Mouse (Mus musculus) hindbrain, embryonic 12.5 days (tissue): ENCODE measurements around the gene Fam111a. TPM values are rescaled to one million over a fixed set of nuclear protein-coding genes. Genes with fewer than 3 reads are reported as not detected.

ENCODE experiments used
- ATAC-seq: fragments of 200-750 bp; cut with Nextera tagmentation; 2 replicates; pipeline ENCODE4 v1.8.0; 2017; ENCODE audit warnings: moderate TSS enrichment; ENCODE audit not compliant: low FRiP score
- H3K27ac ChIP-seq: fragments of 300-500 bp; sonication (generic); 2 replicates; pipeline ENCODE4 v1.5.1; 2016; ENCODE audit warnings: mild to moderate bottlenecking
- H3K27me3 ChIP-seq: fragments of 300-500 bp; sonication (generic); 2 replicates; pipeline ENCODE4 v1.6.1; 2016; ENCODE audit warnings: mild to moderate bottlenecking
- H3K36me3 ChIP-seq: fragments of 300-500 bp; sonication (generic); 2 replicates; pipeline ENCODE4 v1.6.1; 2016; ENCODE audit warnings: mild to moderate bottlenecking
- H3K4me1 ChIP-seq: fragments of 300-500 bp; sonication (generic); 2 replicates; pipeline ENCODE4 v1.6.1; 2016
- H3K4me2 ChIP-seq: fragments of 300-500 bp; sonication (generic); replicated peaks from 2 replicates; pipeline ENCODE4 v1.6.1; 2016; ENCODE audit warnings: mild to moderate bottlenecking
- H3K4me3 ChIP-seq: fragments of 300-500 bp; sonication (generic); 2 replicates; pipeline ENCODE4 v1.5.1; 2016; ENCODE audit warnings: mild to moderate bottlenecking
- H3K9ac ChIP-seq: fragments of 300-500 bp; sonication (generic); 2 replicates; pipeline ENCODE4 v1.6.1; 2016; ENCODE audit warnings: mild to moderate bottlenecking, moderate library complexity
- H3K9me3 ChIP-seq: fragments of 300-500 bp; sonication (generic); replicated peaks from 2 replicates; pipeline ENCODE4 v1.6.1; 2016; ENCODE audit warnings: mild to moderate bottlenecking
- WGBS: fragments of 180-500 bp; shearing (Covaris S2); methylation state at CpG from one replicate; pipeline ENCODE4 v1.1.7; 2016; 5-methylcytosine and 5-hydroxymethylcytosine counted together
- polyA plus RNA-seq: library from polyadenylated mRNA; unstranded; fragments of >200 nt; fragmentation: Nextera tagmentation; extraction: Ambion mirVana; gene quantifications from 2 replicates; pipeline ENCODE4 v1.2.1, GENCODE M21; 2016

The Fam111a gene
- polyA plus RNA-seq, 1 experiment from 2014 or later, result 15.6 TPM

DNA sequence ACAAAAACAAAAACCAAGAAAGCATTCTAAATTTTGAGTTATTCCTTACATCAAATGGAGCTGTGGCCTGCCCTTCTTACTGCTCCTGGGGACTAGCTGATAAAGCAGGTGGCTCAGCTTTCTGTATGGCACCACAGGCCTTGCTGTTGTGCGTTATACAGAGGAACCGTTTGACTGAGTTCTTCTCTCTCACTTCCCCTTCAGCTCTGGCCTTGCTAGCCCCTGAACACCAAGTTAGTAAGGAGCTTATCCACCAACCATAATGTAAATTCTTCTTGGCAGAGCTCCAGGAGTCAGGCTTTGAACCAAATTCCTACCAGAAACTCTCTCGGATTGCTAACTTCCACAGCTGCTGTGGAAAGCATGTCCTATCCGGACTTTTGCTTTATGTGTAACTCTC, 21.5 kb downstream of the Fam111a start:
- H3K36me3 ChIP-seq, result no peaks in the 10 kb centered on the region
- no peak for ATAC-seq
- H3K4me3 ChIP-seq, result no peak overlapping the region
- H3K4me2 ChIP-seq, result no peak overlapping the region
- H3K9ac ChIP-seq, result no peak overlapping the region
- H3K4me1 ChIP-seq, result no peaks in the 10 kb centered on the region
- no peaks in the 10 kb centered on the region for H3K27me3 ChIP-seq
- no peaks in the 10 kb centered on the region for H3K9me3 ChIP-seq
- WGBS, result 76% methylated on average over 4 of the region's 4 CpGs
- no peak overlapping the region for H3K27ac ChIP-seq

DNA sequence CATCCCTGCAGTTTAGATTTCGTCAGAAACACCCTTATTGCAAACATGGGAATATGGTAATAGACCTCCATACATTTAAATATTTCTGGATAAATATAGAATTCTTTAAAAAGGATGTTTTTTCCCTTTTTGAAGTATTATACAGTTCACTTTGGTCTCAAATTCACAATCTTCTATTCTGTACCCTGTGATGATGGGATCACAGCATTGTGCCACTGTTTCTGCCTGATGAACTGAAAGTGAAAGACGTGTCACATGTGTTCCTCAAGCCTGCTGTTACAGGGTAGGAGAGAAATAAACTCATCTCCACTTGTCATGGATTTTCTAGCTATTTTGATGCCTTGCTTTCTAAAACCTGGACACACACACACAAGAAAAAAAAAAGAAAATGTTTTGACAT, 25.3 kb downstream of the Fam111a start:
- 69% methylated on average over 2 of the region's 2 CpGs for WGBS
- H3K4me1 ChIP-seq, result peaks cover 10% of the 10 kb centered on the region
- H3K27ac ChIP-seq, result no peak overlapping the region
- H3K4me3 ChIP-seq, result no peak overlapping the region
- no peak overlapping the region for H3K9ac ChIP-seq
- no peaks in the 10 kb centered on the region for H3K27me3 ChIP-seq
- H3K4me2 ChIP-seq, result no peak overlapping the region
- H3K9me3 ChIP-seq, result no peaks in the 10 kb centered on the region
- no peaks in the 10 kb centered on the region for H3K36me3 ChIP-seq
- ATAC-seq, result no peak

DNA sequence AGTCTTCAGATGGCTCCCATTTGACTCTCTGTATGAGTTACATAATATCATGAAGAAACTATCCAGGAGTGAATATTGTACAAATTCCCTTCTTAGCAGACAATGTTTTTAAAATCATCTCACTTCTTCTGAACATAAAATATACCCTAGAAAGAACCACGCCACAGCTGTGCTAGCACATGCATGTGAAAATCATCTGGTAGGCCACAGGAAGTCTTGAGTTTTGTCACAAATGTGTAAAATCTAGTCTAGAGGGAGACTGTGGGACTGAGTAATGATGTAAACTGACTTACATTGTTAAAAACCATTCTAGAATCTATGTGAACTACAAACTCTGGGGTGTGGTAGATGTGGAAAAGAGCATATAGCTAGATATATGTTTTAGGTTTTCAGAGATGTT, 26.1 kb downstream of the Fam111a start:
- no peak for ATAC-seq

DNA sequence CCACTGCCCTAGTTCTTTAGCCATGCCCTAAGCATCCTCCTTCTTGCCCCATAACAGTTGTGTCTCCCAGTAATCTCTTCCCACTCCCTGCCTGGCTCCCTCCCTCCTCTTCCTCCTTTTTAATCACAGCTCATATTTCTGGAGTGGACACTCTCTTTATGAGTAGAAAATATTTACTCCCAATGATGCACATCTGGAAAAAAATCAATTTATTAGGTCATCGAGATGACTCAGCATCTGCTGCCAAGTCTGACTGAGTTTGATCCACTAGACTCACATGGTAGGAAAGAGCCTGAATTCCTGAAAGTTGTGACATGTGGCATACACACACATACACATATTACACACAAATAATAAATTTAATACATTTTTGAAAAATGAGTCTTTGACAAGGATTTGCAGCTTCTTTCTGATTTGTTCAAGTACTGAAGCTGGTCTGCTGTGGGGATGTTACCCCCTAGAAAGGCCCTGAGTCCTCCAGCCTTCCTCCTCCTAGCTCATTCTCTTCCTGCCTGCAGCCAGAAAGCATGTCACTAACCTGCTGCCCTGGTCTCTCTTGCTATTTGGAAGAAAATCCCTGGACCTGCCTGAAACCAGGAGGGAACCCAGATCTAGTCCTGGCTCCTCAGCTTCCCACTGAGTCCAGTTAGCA, 27.2 kb downstream of the Fam111a start:
- no peaks in the 10 kb centered on the region for H3K9me3 ChIP-seq
- ATAC-seq, result peak; percentile 32
- no peak overlapping the region for H3K9ac ChIP-seq
- H3K27me3 ChIP-seq, result no peaks in the 10 kb centered on the region
- 90% methylated on average over 1 of the region's 1 CpGs for WGBS
- H3K4me2 ChIP-seq, result peak overlapping the region; percentile 55
- no peak overlapping the region for H3K27ac ChIP-seq
- H3K4me3 ChIP-seq, result peak overlapping the region; percentile 31
- H3K36me3 ChIP-seq, result no peaks in the 10 kb centered on the region
- peaks cover 10% of the 10 kb centered on the region for H3K4me1 ChIP-seq

More for the DNA sequence above, 26.1 kb downstream of the Fam111a start:
- peaks cover 10% of the 10 kb centered on the region for H3K4me1 ChIP-seq
- H3K36me3 ChIP-seq, result no peaks in the 10 kb centered on the region
- H3K4me2 ChIP-seq, result no peak overlapping the region
- WGBS, result 83% methylated on average over 1 of the region's 1 CpGs
- no peak overlapping the region for H3K9ac ChIP-seq
- H3K27me3 ChIP-seq, result no peaks in the 10 kb centered on the region
- no peak overlapping the region for H3K4me3 ChIP-seq
- H3K9me3 ChIP-seq, result no peaks in the 10 kb centered on the region
- no peak overlapping the region for H3K27ac ChIP-seq

DNA sequence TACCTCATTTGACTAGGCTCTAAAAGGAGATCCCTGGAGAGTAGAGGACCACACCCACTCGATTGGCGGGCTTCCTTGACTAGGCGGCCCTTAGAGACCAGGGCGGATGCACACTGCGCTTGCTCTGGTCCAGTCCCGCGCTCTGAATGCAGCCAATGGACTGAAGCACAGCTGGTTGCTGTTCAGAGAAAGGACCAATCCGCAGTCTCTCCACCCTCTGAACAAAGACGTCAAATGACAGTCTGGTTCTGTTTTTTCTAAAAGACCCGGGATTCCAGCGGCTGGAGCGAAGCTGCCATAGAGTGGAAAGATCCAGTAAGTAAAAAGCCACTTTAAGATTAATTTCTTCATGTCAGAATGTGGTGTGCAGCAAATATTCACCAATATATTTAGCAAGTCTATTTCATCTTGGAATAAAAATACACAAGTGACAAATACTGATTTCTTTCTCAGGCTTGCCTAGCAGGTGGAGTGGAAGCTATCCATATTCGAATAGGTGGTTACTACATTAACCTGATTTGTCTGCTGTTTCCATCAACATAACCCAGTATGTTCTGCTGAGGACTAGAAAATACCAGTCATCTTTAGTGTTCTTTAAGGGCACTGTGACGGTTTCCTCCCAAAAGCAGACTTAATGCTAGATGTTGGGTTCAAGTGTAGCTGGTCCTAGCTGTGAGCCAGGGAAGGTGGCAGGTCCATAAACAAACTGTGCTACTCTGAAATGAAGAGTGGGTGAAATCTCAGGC, 27.9 kb downstream of the Fam111a start:
- peak; percentile 100 for ATAC-seq
- peaks cover 10% of the 10 kb centered on the region for H3K4me1 ChIP-seq
- H3K9ac ChIP-seq, result peak overlapping the region; percentile 49; the same call in 1 of the 2 replicates
- no peaks in the 10 kb centered on the region for H3K9me3 ChIP-seq
- H3K4me2 ChIP-seq, result peak overlapping the region; percentile 55
- H3K27me3 ChIP-seq, result no peaks in the 10 kb centered on the region
- no peaks in the 10 kb centered on the region for H3K36me3 ChIP-seq
- H3K4me3 ChIP-seq, result peak overlapping the region; percentile 31
- H3K27ac ChIP-seq, result no peak overlapping the region
- 6% methylated on average over 14 of the region's 14 CpGs for WGBS

DNA sequence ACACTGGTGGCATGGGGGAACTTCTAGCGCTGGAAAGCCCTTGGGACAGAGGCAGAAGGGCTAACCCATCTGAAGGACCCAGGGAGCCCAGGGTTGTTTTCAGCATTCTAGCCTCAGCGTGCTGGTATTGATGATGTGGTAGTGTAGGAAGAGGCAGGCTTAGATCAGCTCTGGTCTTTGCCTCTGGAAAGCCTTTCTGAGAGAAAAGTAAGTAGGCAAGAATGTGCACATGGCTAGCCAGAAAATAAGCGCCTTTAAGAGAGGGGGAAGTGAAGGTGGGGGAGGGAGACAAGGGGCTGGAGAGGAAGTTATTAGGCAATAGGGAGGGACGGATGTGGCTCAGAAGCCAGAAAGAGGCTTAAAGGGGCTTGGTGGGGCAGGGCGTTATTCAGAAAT, 28.5 kb downstream of the Fam111a start:
- no peak for ATAC-seq
- WGBS, result 22% methylated on average over 5 of the region's 5 CpGs
- Histone ChIP-seq H3K27ac (no peak overlapping the region), H3K4me3 (peak overlapping the region; percentile 31), H3K36me3 (no peaks in the 10 kb centered on the region), H3K4me2 (peak overlapping the region; percentile 55), H3K9ac (peak overlapping the region; percentile 49; the same call in 1 of the 2 replicates), H3K4me1 (peaks cover 10% of the 10 kb centered on the region), H3K9me3 (no peaks in the 10 kb centered on the region), H3K27me3 (no peaks in the 10 kb centered on the region)

DNA sequence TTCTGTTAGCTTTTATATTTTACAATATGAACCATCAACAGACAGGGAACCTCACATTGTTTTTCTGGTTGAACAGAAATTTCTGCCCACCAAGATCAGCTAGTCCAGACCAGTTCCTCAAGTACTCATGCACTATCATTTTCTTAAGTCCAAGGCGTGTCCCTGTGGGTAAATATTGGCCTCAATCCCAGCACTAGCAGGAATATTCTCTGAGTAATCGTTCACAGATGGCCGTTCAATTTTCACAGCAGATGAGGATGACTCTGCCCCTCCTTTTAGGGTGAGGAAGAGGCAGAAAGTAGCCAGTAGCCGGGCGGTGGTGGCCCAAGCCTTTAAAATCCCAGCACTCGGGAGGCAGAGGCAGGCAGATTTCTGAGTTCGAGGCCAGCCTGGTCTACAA, 29.6 kb downstream of the Fam111a start:
- WGBS, result 92% methylated on average over 7 of the region's 7 CpGs
- ATAC-seq, result no peak
- H3K4me2 ChIP-seq, result no peak overlapping the region

DNA sequence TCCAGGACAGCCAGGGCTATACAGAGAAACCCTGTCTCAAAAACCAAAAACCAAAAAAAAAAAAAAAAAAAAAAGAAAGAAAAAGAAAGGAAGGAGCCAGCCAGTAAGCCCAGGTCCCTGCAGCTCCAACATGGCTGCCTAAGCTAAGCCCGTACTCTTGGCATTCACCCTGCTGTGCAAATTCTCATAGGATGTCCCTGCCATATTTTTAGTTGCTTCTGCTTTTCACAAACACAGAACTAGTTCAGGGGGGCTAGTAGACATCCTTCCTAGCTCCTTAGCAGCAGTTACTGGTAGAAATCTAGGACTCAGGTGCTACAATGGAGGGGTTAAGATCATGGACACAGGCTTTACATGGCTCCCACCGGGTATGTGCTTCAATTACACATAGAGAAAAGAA, 30.0 kb downstream of the Fam111a start:
- Histone ChIP-seq H3K27ac (no peak overlapping the region), H3K4me2 (no peak overlapping the region), H3K36me3 (no peaks in the 10 kb centered on the region), H3K4me1 (peaks cover 10% of the 10 kb centered on the region), H3K4me3 (no peak overlapping the region), H3K9me3 (no peaks in the 10 kb centered on the region), H3K9ac (no peak overlapping the region), H3K27me3 (no peaks in the 10 kb centered on the region)
- WGBS, result 80% methylated on average over 2 of the region's 2 CpGs
- ATAC-seq, result no peak

More for the DNA sequence above, 29.6 kb downstream of the Fam111a start:
- H3K4me3 ChIP-seq, result no peak overlapping the region
- no peaks in the 10 kb centered on the region for H3K9me3 ChIP-seq
- H3K4me1 ChIP-seq, result peaks cover 10% of the 10 kb centered on the region
- H3K27me3 ChIP-seq, result no peaks in the 10 kb centered on the region
- no peak overlapping the region for H3K27ac ChIP-seq
- no peaks in the 10 kb centered on the region for H3K36me3 ChIP-seq
- H3K9ac ChIP-seq, result no peak overlapping the region

DNA sequence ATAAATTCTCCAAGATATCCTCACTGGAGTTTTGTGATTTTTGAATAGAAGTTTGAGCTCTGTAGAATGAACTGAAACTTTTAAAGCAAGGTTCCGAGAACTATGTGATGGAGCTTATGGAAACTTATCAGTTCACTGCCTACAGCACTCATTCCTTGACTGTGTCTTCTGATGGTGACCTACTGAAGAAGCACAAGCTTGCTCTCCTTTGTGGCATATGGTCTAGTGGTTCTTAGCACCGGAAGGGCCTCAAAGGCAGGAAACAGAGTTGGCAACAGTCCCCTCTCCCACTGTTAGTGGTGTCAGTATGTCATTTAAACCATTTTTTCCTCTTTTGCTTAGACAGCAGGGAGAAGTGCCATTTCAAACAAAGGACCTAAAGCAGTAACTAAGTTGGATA, 31.1 kb downstream of the Fam111a start:
- H3K4me1 ChIP-seq, result peaks cover 10% of the 10 kb centered on the region
- H3K4me3 ChIP-seq, result no peak overlapping the region
- no peaks in the 10 kb centered on the region for H3K27me3 ChIP-seq
- ATAC-seq, result no peak
- no peaks in the 10 kb centered on the region for H3K36me3 ChIP-seq
- H3K4me2 ChIP-seq, result no peak overlapping the region
- no peak overlapping the region for H3K9ac ChIP-seq
- no peaks in the 10 kb centered on the region for H3K9me3 ChIP-seq
- 89% methylated on average over 2 of the region's 2 CpGs for WGBS
- H3K27ac ChIP-seq, result no peak overlapping the region

DNA sequence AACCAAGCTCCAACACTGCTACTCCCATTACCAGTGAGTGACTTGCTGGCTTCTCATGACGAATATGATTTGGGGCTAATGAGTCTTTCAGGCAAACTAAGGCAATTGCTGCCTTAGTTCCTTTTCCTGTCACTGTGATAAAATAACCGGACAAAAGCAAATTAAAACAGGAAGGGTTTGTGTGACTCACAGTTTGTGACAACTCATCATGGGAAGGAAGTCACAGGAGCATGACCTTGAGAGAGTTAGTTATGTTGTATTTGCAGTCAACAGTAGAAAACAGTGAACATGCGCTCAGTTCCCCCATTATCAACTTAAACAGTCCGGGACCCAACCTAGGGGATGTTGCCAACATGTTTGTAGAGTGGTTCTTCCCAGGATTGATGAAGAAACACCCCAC, 39.8 kb downstream of the Fam111a start:
- Histone ChIP-seq H3K27ac (no peak overlapping the region), H3K4me1 (no peaks in the 10 kb centered on the region), H3K9ac (no peak overlapping the region), H3K4me3 (no peak overlapping the region), H3K36me3 (no peaks in the 10 kb centered on the region), H3K9me3 (no peaks in the 10 kb centered on the region), H3K4me2 (no peak overlapping the region), H3K27me3 (no peaks in the 10 kb centered on the region)
- 88% methylated on average over 4 of the region's 4 CpGs for WGBS
- no peak for ATAC-seq

DNA sequence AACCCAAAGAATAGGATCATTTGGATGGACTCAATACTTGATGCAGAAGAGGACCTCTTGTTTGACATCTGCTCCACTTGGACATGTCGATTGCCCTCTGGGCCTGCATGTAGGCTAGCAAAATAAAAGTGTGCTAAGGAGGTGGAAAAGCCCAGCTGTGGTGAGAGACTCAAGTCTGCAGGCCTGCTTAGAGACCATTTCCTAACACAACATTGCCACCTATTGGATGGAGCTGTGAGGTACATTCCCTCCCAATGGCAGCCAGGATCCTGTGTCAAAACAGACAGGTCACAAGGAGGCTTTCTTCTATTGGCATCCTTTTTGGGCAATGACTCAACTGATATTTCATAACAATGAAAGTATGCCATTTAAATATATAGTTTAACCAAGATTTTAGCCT, 46.4 kb downstream of the Fam111a start:
- Histone ChIP-seq H3K9me3 (no peaks in the 10 kb centered on the region), H3K36me3 (no peaks in the 10 kb centered on the region), H3K4me1 (peaks cover 4% of the 10 kb centered on the region; the same call in 1 of the 2 replicates), H3K9ac (no peak overlapping the region), H3K27ac (no peak overlapping the region), H3K4me3 (no peak overlapping the region), H3K27me3 (peaks cover 9% of the 10 kb centered on the region), H3K4me2 (no peak overlapping the region)
- peak; percentile 63 for ATAC-seq
- 10% methylated on average over 1 of the region's 1 CpGs for WGBS

DNA sequence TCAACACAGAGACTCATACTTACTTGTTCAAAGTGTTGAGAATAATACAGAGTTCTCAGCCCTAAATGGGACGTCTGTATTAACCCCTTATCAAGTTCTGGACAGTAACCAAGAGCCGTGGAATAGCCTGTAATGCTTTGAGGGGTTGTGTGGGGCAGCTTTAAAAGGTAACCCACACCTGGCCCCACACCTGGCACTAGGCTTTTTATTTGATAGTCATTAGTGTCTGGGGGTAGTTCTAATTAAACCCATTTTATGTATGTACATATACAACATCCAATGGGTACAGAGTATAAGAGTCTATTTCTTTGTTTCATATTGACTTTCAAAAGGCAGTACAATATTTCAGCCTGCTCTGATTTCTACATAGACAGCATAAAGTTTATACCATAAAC, 49.6 kb downstream of the Fam111a start:
- no peak for ATAC-seq
- H3K9ac ChIP-seq, result peak overlapping the region; percentile 72; the same call in 1 of the 2 replicates
- peak overlapping the region; percentile 98 for H3K4me2 ChIP-seq
- no peaks in the 10 kb centered on the region for H3K36me3 ChIP-seq
- H3K4me1 ChIP-seq, result peaks cover 4% of the 10 kb centered on the region; the same call in 1 of the 2 replicates
- no peak overlapping the region for H3K27ac ChIP-seq
- H3K27me3 ChIP-seq, result peaks cover 16% of the 10 kb centered on the region
- WGBS, result 58% methylated on average over 2 of the region's 2 CpGs
- no peaks in the 10 kb centered on the region for H3K9me3 ChIP-seq
- H3K4me3 ChIP-seq, result peak overlapping the region; percentile 66
